Mouse (Mus musculus): ENCODE data around the gene Opn1sw. TPM values are rescaled to one million over a fixed set of nuclear protein-coding genes. Genes with fewer than 3 reads are reported as not detected.

Opn1sw gene
- total and polyA plus RNA-seq, 3 experiments: 0.04 TPM; not detected in 2

DNA sequence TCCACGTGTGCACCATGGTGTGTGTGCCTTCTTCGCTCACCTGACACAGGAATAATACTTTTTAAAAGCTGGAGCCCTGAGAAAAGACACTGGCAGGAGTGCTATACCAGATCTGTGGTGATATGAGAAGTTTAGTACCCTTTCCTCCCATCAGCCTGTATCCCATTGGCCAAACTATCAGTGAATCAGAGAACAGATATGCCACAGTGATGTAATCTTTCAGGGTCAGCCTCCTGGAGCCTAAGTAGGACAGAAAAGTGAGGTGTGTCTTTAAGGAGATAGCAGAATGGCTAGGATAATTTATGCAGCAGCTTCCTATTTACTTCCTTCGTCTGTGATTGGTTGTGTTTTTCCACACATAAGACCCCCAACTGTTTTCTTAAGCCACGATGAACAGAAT, 39.9 kb upstream of the Opn1sw start:
- H3K79me2 ChIP-seq (ENCODE audit: control insufficient read depth, insufficient read depth, low read length, poor library complexity): no peaks in the 10 kb centered on the region
- H3K27me3 ChIP-seq (ENCODE audit: control insufficient read depth in 1 of 2, insufficient read depth in 2 of 2, low read length in 2 of 2): peaks cover 0 to 6% of the 10 kb centered on the region in 2 experiments; a peak in 1 of 4 replicates
- peaks cover 0 to 12% of the 10 kb centered on the region in 2 experiments; a peak in 1 of 4 replicates for H3K4me1 ChIP-seq (ENCODE audit: control insufficient read depth in 1 of 2, insufficient read depth in 2 of 2, low read length in 2 of 2)
- H3K9me3 ChIP-seq (replicated peaks; ENCODE audit: insufficient read depth, low read length): no peaks in the 10 kb centered on the region
- DNase-seq (ENCODE audit: low read depth, low spot score): no peak
- TF ChIP-seq GABPA (IDR thresholded peaks at IDR 0.05; ENCODE audit: low read depth, low read length) (no peak), RAD21 (IDR thresholded peaks at IDR 0.05; ENCODE audit: low read depth, low read length) (no peak), POLR2A (IDR thresholded peaks at IDR 0.05; ENCODE audit: control insufficient read depth in 1 of 2, insufficient read depth in 1 of 2, low read depth in 1 of 2, low read length in 2 of 2, poor library complexity in 1 of 2) (no peak), CHD1 (IDR thresholded peaks at IDR 0.05; ENCODE audit: low read depth, low read length) (no peak)
- H3K4me3 ChIP-seq (ENCODE audit: control insufficient read depth in 1 of 2, insufficient read depth in 1 of 2, low read depth in 2 of 2, low read length in 2 of 2): no peak overlapping the region
- H3K9ac ChIP-seq (ENCODE audit: control insufficient read depth, low read depth, low read length, poor library complexity, severe bottlenecking): no peak overlapping the region
- no peaks in the 10 kb centered on the region; a peak in 1 of 4 replicates for H3K36me3 ChIP-seq (ENCODE audit: control insufficient read depth in 1 of 2, insufficient read depth in 2 of 2, low read length in 2 of 2)
- H3K27ac ChIP-seq (ENCODE audit: control insufficient read depth, low read depth, low read length): no peak overlapping the region

- DNase-seq (ENCODE audit: low read depth, low spot score): no peak
- H3K27me3 ChIP-seq (ENCODE audit: control insufficient read depth in 1 of 2, insufficient read depth in 2 of 2, low read length in 2 of 2): peaks cover 1 to 19% of the 10 kb centered on the region in 2 experiments; a peak in 3 of 4 replicates
- H3K27ac ChIP-seq (ENCODE audit: control insufficient read depth, low read depth, low read length): no peak overlapping the region
- no peaks in the 10 kb centered on the region; a peak in 1 of 4 replicates for H3K36me3 ChIP-seq (ENCODE audit: control insufficient read depth in 1 of 2, insufficient read depth in 2 of 2, low read length in 2 of 2)
- H3K9ac ChIP-seq (ENCODE audit: control insufficient read depth, low read depth, low read length, poor library complexity, severe bottlenecking): no peak overlapping the region
- no peak for TF ChIP-seq HCFC1 (IDR thresholded peaks at IDR 0.05; ENCODE audit: low read depth, low read length)
- no peak for TF ChIP-seq POLR2A (IDR thresholded peaks at IDR 0.05; ENCODE audit: control insufficient read depth in 1 of 2, insufficient read depth in 1 of 2, low read depth in 1 of 2, low read length in 2 of 2, poor library complexity in 1 of 2)
- TF ChIP-seq TCF12 (IDR thresholded peaks at IDR 0.05; ENCODE audit: low read depth, low read length): no peak
- TF ChIP-seq GATA1 (IDR thresholded peaks at IDR 0.05; ENCODE audit: low read depth, low read length): no peak
- no peak for TF ChIP-seq ETS1 (IDR thresholded peaks at IDR 0.05; ENCODE audit: low read depth, low read length)
- no peak for TF ChIP-seq MXI1 (IDR thresholded peaks at IDR 0.05; ENCODE audit: low read depth, low read length)
- no peak for TF ChIP-seq NRF1 (IDR thresholded peaks at IDR 0.05; ENCODE audit: insufficient read depth, low read depth, low read length, poor library complexity, severe bottlenecking)
- TF ChIP-seq MAX (IDR thresholded peaks at IDR 0.05; ENCODE audit: low read length): no peak
- no peak for TF ChIP-seq BHLHE40 (IDR thresholded peaks at IDR 0.05; ENCODE audit: borderline replicate concordance, low read depth, low read length)
- TF ChIP-seq EP300 (IDR thresholded peaks at IDR 0.05; ENCODE audit: low read depth in 1 of 2, low read length in 2 of 2): no peak
- no peak for TF ChIP-seq RCOR1 (IDR thresholded peaks at IDR 0.05; ENCODE audit: low read depth, low read length)
- no peak for TF ChIP-seq TBP (IDR thresholded peaks at IDR 0.05; ENCODE audit: low read depth, low read length)
- TF ChIP-seq NELFE (IDR thresholded peaks at IDR 0.05; ENCODE audit: low read depth, low read length): no peak
- no peak for TF ChIP-seq KAT2A (conservative IDR thresholded peaks at IDR 0.05; ENCODE audit: low read depth, low read length)
- TF ChIP-seq ELF1 (IDR thresholded peaks at IDR 0.05; ENCODE audit: low read depth, low read length): no peak
- peaks cover 0 to 12% of the 10 kb centered on the region in 2 experiments; a peak in 1 of 4 replicates for H3K4me1 ChIP-seq (ENCODE audit: control insufficient read depth in 1 of 2, insufficient read depth in 2 of 2, low read length in 2 of 2)
- H3K79me2 ChIP-seq (ENCODE audit: control insufficient read depth, insufficient read depth, low read length, poor library complexity): no peaks in the 10 kb centered on the region
- H3K4me3 ChIP-seq (ENCODE audit: control insufficient read depth in 1 of 2, insufficient read depth in 1 of 2, low read depth in 2 of 2, low read length in 2 of 2): no peak overlapping the region
- no peaks in the 10 kb centered on the region for H3K9me3 ChIP-seq (replicated peaks; ENCODE audit: insufficient read depth, low read length)
Observed at GRCm38 (mm10) chr6:29426331-29426730, 38.1 kb upstream of the Opn1sw start.

All from MEL (cell line).